Mouse (Mus musculus) fat pad, adult 2 months (tissue): ENCODE measurements around the gene Troap.
"Not testable (repeated sequence)": the region's sequence is repeated elsewhere in the genome, so short reads cannot be mapped to it uniquely, and the experiment has no call there.

Experiments used
- DNase-seq: peaks from one replicate; pipeline ENCODE4 v3.0.0-alpha.2; 2011; ENCODE audit warnings: low read depth, low spot score; ENCODE audit errors: extremely low read depth

Troap gene

GRCm38 (mm10) chr15:99039996-99040919, 34.1 kb upstream of the Troap start:
- no peak for DNase-seq

GRCm38 (mm10) chr15:99040920-99041856, 33.2 kb upstream of the Troap start:
- no peak for DNase-seq

GRCm38 (mm10) chr15:99042334-99042733, 32.0 kb upstream of the Troap start:
- DNase-seq: no peak

- DNase-seq: no peak
Observed at GRCm38 (mm10) chr15:99044854-99045253, 29.5 kb upstream of the Troap start.

GRCm38 (mm10) chr15:99045734-99046133, 28.6 kb upstream of the Troap start:
- DNase-seq: not testable (repeated sequence)

- no peak for DNase-seq
Observed at GRCm38 (mm10) chr15:99049473-99050253, 24.7 kb upstream of the Troap start.

GRCm38 (mm10) chr15:99053373-99053772, 21.0 kb upstream of the Troap start:
- DNase-seq: no peak

GRCm38 (mm10) chr15:99055040-99055439, 19.3 kb upstream of the Troap start, which contains the start of gene Prph:
Prph (plus strand) TSS chr15:99055174.
- no peak for DNase-seq

GRCm38 (mm10) chr15:99055511-99055961, 18.8 kb upstream of the Troap start:
- DNase-seq: no peak

GRCm38 (mm10) chr15:99056332-99056731, 18.0 kb upstream of the Troap start:
- no peak for DNase-seq

GRCm38 (mm10) chr15:99065557-99066165, 8.7 kb upstream of the Troap start:
- no peak for DNase-seq

GRCm38 (mm10) chr15:99071988-99072387, 2.4 kb upstream of the Troap start:
- no peak for DNase-seq

- DNase-seq: peak; percentile 51
Observed at GRCm38 (mm10) chr15:99074600-99075333, 392 bp downstream of the Troap start.

- not testable (repeated sequence) for DNase-seq
Observed at GRCm38 (mm10) chr15:99076011-99076410, 1.6 kb downstream of the Troap start.

GRCm38 (mm10) chr15:99078181-99078910, 4.0 kb downstream of the Troap start:
- DNase-seq: no peak

GRCm38 (mm10) chr15:99079804-99080203, 5.4 kb downstream of the Troap start:
- DNase-seq: no peak

GRCm38 (mm10) chr15:99082322-99082721, 7.9 kb downstream of the Troap start:
- DNase-seq: no peak

GRCm38 (mm10) chr15:99082840-99083239, 8.5 kb downstream of the Troap start:
- DNase-seq: no peak

- DNase-seq: no peak
Observed at GRCm38 (mm10) chr15:99083258-99083657, 8.9 kb downstream of the Troap start.
